Mouse (Mus musculus) brain, embryonic 14.5 days (tissue): Measurements from ENCODE around the gene Pitpnm3.

Experiments used
- CTCF ChIP-seq: fragments of 200-500 bp; IDR thresholded peaks from 2 replicates; pipeline ENCODE4 v1.5.1; 2012; ENCODE audit warnings: inconsistent platforms, mild to moderate bottlenecking, moderate library complexity, borderline replicate concordance; ENCODE audit not compliant: insufficient read depth, insufficient read length; ENCODE audit errors: extremely low read depth
- POLR2A ChIP-seq: fragments of 200-500 bp; IDR thresholded peaks from 2 replicates; pipeline ENCODE4 v1.6.1; 2012; ENCODE audit warnings: mild to moderate bottlenecking, inconsistent platforms, borderline replicate concordance; ENCODE audit not compliant: poor library complexity, insufficient read depth, insufficient read length, severe bottlenecking; ENCODE audit errors: extremely low read depth

DNA sequence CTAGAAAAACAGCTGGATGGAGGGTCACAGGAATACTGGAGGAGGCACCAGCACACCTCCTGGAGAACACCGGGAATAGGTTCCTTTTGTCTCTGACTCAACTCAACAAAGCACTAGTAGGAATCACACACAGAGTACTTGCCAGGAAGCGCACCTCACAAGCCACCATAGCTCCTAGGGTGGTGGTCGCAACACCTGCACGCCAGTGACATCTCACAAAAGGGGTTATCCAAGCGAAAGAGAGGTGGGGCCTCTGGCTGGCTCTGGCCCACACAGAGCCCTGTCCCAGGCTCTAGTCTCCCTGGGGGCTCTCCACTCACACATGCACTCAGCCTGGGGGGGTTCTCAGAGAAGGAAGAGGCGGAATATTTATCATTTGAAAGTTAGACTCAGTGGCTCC, 86.8 kb downstream of the Pitpnm3 start:
- no peak for TF ChIP-seq CTCF
- no peak for TF ChIP-seq POLR2A
